Mouse (Mus musculus): ENCODE results near the gene Prpf8.

- TF ChIP-seq POLR2A (IDR thresholded peaks at IDR 0.05; ENCODE audit: control insufficient read depth, extremely low read depth, insufficient read depth, low read length, poor library complexity): no peak
- TF ChIP-seq CTCF (IDR thresholded peaks at IDR 0.05; ENCODE audit: borderline replicate concordance, control insufficient read depth, extremely low read depth, insufficient read depth, low read length, poor library complexity): no peak
Observed at GRCm38 (mm10) chr11:75460103-75460843, 26.3 kb upstream of the Prpf8 start.

Data from thymus, adult 2 months (tissue).